ENCODE assay signal across 9 mouse cellular contexts in genomic region chr2:146218161-146218691, GRCm38 (mm10). TPM values are rescaled to one million over a fixed set of nuclear protein-coding genes. Genes with fewer than 3 reads are reported as not detected.
DNase-seq lines count a peak whose midpoint lies in the region; ATAC-seq and TF ChIP-seq lines count a peak whose summit lies in the region.
"Had no signal": no experiment of that assay in that cellular context is flagged by ENCODE, and none has a peak within 500 bp of the region (broad histone marks: within the 10 kb centered on the region; RNA-seq: fewer than 3 reads in every experiment).

No protein-coding gene starts in this region.

- H3K9me3 ChIP-seq in heart, embryonic 12.5 days (replicated peaks) = no peaks in the 10 kb centered on the region

- TF ChIP-seq POLR2A in brain, embryonic 14.5 days (IDR thresholded peaks at IDR 0.05; ENCODE audit: borderline replicate concordance, extremely low read depth, insufficient read depth, insufficient read length, poor library complexity, severe bottlenecking) = no peak
- TF ChIP-seq POLR2A in lung, adult 2 months (IDR thresholded peaks at IDR 0.05; ENCODE audit: borderline replicate concordance, extremely low read depth, low read depth, low read length) = no peak

- H3K27me3 ChIP-seq in heart, embryonic 12.5 days (replicated peaks) = peaks cover 68% of the 10 kb centered on the region

- ATAC-seq in heart, embryonic 12.5 days (ENCODE audit: insufficient number of reproducible peaks, low FRiP score) = no peak

- 1% methylated on average over 40 of the region's 40 CpGs for WGBS in heart, embryonic 12.5 days
- 2% methylated on average over 40 of the region's 40 CpGs for WGBS in lung, adult 2 months

- no peak for TF ChIP-seq CTCF in brain, embryonic 14.5 days (IDR thresholded peaks at IDR 0.05; ENCODE audit: borderline replicate concordance, extremely low read depth, insufficient read depth, insufficient read length)
- TF ChIP-seq CTCF in lung, adult 2 months (IDR thresholded peaks at IDR 0.05; ENCODE audit: insufficient read depth, low read length) = no peak

- H3K36me3 ChIP-seq in heart, embryonic 12.5 days = no peaks in the 10 kb centered on the region
- H3K36me3 ChIP-seq: G1E had no signal

- no peak for DNase-seq in heart, adult 9 months (ENCODE audit: low spot score in 2 of 2)
- DNase-seq in brain, embryonic 14.5 days (ENCODE audit: low read depth) = peak; percentile 90
- DNase-seq in heart, postnatal 4 days = peak; percentile 6
- peak; percentile 77 for DNase-seq in mesoderm, embryonic 11.5 days (ENCODE audit: low read depth, low spot score)
- no peak for DNase-seq in adipocyte (ENCODE audit: low spot score)
- DNase-seq in cerebellum, postnatal 36 days = no peak
- DNase-seq in lung, adult 2 months = no peak

- H3K4me1 ChIP-seq in heart, embryonic 12.5 days (replicated peaks) = peaks cover 48% of the 10 kb centered on the region
- H3K4me1 ChIP-seq in lung, adult 2 months (ENCODE audit: control insufficient read depth, insufficient read depth, low read length) = peaks cover 9% of the 10 kb centered on the region

- peak overlapping the region; percentile 64 for H3K4me2 ChIP-seq in heart, embryonic 12.5 days

- peak overlapping the region; percentile 0; the same call in 1 of the 2 replicates for H3K9ac ChIP-seq in heart, embryonic 12.5 days

- no peak overlapping the region for H3K27ac ChIP-seq in heart, embryonic 12.5 days (ENCODE audit: poor library complexity, severe bottlenecking)

- peak overlapping the region; percentile 44 for H3K4me3 ChIP-seq in heart, embryonic 12.5 days
- no peak overlapping the region for H3K4me3 ChIP-seq in lung, adult 2 months (replicated peaks; ENCODE audit: extremely low read depth, low read depth, low read length)

RNA-seq across cellular contexts. Expression of gene Insm1, which starts 3.5 kb away (rescaled TPM):
- polyA plus RNA-seq in heart, embryonic 12.5 days (2016; fragmentation: Nextera tagmentation; extraction: Ambion mirVana) = not detected in 2 replicates
- polyA plus RNA-seq in brain, embryonic 14.5 days (2012; rRNA removed) = 51.1 and 74.2 TPM in 2 replicates
- not detected for total RNA-seq in heart, postnatal 4 days (2021)
- 0.15 and 0.51 TPM in 2 replicates for polyA plus RNA-seq in lung, adult 2 months (2012; rRNA removed)
- polyA plus RNA-seq: G1E had no signal

Comparison
In these comparisons a context has a peak if more than half of its experiments do, and no peak if none do; other contexts are left out.
1. DNase-seq: peak in brain, embryonic 14.5 days (single experiment), heart, postnatal 4 days (single experiment) and mesoderm, embryonic 11.5 days (single experiment); none in heart, adult 9 months (0 of 2), adipocyte (single experiment), cerebellum, postnatal 36 days (0 of 2) and lung, adult 2 months (single experiment).
2. RNA of gene Insm1, which starts 3.5 kb away (polyA plus RNA-seq): 51.1 to 74.2 TPM in brain, embryonic 14.5 days; 0.15 to 0.51 TPM in lung, adult 2 months and not detected in heart, embryonic 12.5 days; every median in the first group is over 10 times any median in the second.